Mouse (Mus musculus): ENCODE results near the gene Nectin1. TPM values are rescaled to one million over a fixed set of nuclear protein-coding genes. Genes with fewer than 3 reads are reported as not detected.

Nectin1 gene
- polyA plus RNA-seq, 2 experiments, result 1.1 to 1.2 TPM

GRCm38 (mm10) chr9:43825178-43825577 is 81.4 kb downstream of the Nectin1 start:
- TF ChIP-seq EP300 (IDR thresholded peaks at IDR 0.05; ENCODE audit: low read depth), result no peak
- H3K9me3 ChIP-seq (ENCODE audit: control insufficient read depth, low read length), result no peaks in the 10 kb centered on the region
- 39% methylated on average over 5 of the region's 5 CpGs for WGBS (ENCODE audit: insufficient replicate concordance)
- H3K27me3 ChIP-seq (ENCODE audit: control insufficient read depth, insufficient read depth, low read length), result no peaks in the 10 kb centered on the region
- no peak overlapping the region for H3K27ac ChIP-seq
- H3K4me1 ChIP-seq (replicated peaks; ENCODE audit: control insufficient read depth in 2 of 2, insufficient read depth in 2 of 2, low read length in 1 of 2), result peaks cover 0 to 2% of the 10 kb centered on the region in 2 experiments; a peak in 1 of 4 replicates
- no peaks in the 10 kb centered on the region for H3K36me3 ChIP-seq (replicated peaks; ENCODE audit: control insufficient read depth, insufficient read depth, low read depth)
- H3K4me2 ChIP-seq (ENCODE audit: low read depth), result no peak overlapping the region
- DNase-seq (ENCODE audit: low read depth in 3 of 3, low spot score in 3 of 3) (no peak), ATAC-seq (ENCODE audit: insufficient read depth) (no peak)
- H3K4me3 ChIP-seq (ENCODE audit: insufficient read depth in 1 of 2, low read depth in 2 of 2, low read length in 2 of 2), result no peak overlapping the region
- H3K9ac ChIP-seq (replicated peaks), result no peak overlapping the region

GRCm38 (mm10) chr9:43826558-43827253 is 82.9 kb downstream of the Nectin1 start:
- Histone ChIP-seq H3K27ac (no peak overlapping the region), H3K4me1 (replicated peaks; ENCODE audit: control insufficient read depth in 2 of 2, insufficient read depth in 2 of 2, low read length in 1 of 2) (peaks cover 0 to 2% of the 10 kb centered on the region in 2 experiments; a peak in 1 of 4 replicates), H3K4me2 (ENCODE audit: low read depth) (no peak overlapping the region), H3K9me3 (ENCODE audit: control insufficient read depth, low read length) (no peaks in the 10 kb centered on the region), H3K36me3 (replicated peaks; ENCODE audit: control insufficient read depth, insufficient read depth, low read depth) (no peaks in the 10 kb centered on the region), H3K27me3 (ENCODE audit: control insufficient read depth, insufficient read depth, low read length) (no peaks in the 10 kb centered on the region), H3K4me3 (ENCODE audit: insufficient read depth in 1 of 2, low read depth in 2 of 2, low read length in 2 of 2) (no peak overlapping the region), H3K9ac (replicated peaks) (no peak overlapping the region)
- ATAC-seq (ENCODE audit: insufficient read depth) (no peak), DNase-seq (ENCODE audit: low read depth in 3 of 3, low spot score in 3 of 3) (no peak)
- 61% methylated on average over 8 of the region's 8 CpGs for WGBS (ENCODE audit: insufficient replicate concordance)
- no peak for TF ChIP-seq CTCF (IDR thresholded peaks at IDR 0.05; ENCODE audit: low read depth)
- no peak for TF ChIP-seq EP300 (IDR thresholded peaks at IDR 0.05; ENCODE audit: low read depth)

GRCm38 (mm10) chr9:43827593-43827992 is 83.8 kb downstream of the Nectin1 start:
- H3K4me2 ChIP-seq (ENCODE audit: low read depth), result no peak overlapping the region
- peak; percentile 87 for TF ChIP-seq CTCF (IDR thresholded peaks at IDR 0.05; ENCODE audit: low read depth)
- TF ChIP-seq EP300 (IDR thresholded peaks at IDR 0.05; ENCODE audit: low read depth), result no peak
- H3K36me3 ChIP-seq (replicated peaks; ENCODE audit: control insufficient read depth, insufficient read depth, low read depth), result no peaks in the 10 kb centered on the region
- DNase-seq (ENCODE audit: low read depth in 3 of 3, low spot score in 3 of 3), result no peak
- 37% methylated on average over 5 of the region's 5 CpGs for WGBS (ENCODE audit: insufficient replicate concordance)
- no peaks in the 10 kb centered on the region for H3K9me3 ChIP-seq (ENCODE audit: control insufficient read depth, low read length)
- no peak for ATAC-seq (ENCODE audit: insufficient read depth)
- no peak overlapping the region for H3K27ac ChIP-seq
- H3K27me3 ChIP-seq (ENCODE audit: control insufficient read depth, insufficient read depth, low read length), result no peaks in the 10 kb centered on the region
- no peak overlapping the region for H3K9ac ChIP-seq (replicated peaks)
- H3K4me3 ChIP-seq (ENCODE audit: insufficient read depth in 1 of 2, low read depth in 2 of 2, low read length in 2 of 2), result no peak overlapping the region
- peaks cover 0 to 2% of the 10 kb centered on the region in 2 experiments; a peak in 1 of 4 replicates for H3K4me1 ChIP-seq (replicated peaks; ENCODE audit: control insufficient read depth in 2 of 2, insufficient read depth in 2 of 2, low read length in 1 of 2)

DNA sequence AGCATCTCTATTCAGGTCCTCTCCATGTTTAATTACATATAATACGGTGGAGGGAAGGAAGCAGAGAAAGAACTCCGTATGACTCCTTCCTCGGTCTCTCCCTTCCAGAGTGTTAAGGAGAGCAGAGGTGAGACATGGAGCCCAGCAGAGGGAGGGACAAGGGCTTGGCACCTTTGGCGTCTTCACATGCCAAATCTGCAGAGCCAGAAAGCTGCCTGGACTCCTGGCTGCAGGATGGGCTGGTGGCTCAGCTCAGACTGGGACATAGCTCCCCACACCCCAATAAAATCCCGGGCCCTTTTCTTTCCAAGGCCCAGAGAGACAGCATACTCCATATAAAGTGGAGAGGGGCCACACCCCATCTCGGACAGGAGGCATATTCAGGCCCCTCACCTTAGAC is 85.2 kb downstream of the Nectin1 start:
- no peak for TF ChIP-seq CTCF (IDR thresholded peaks at IDR 0.05; ENCODE audit: low read depth)
- no peak for TF ChIP-seq EP300 (IDR thresholded peaks at IDR 0.05; ENCODE audit: low read depth)
- no peaks in the 10 kb centered on the region; a peak in 1 of 4 replicates for H3K4me1 ChIP-seq (replicated peaks; ENCODE audit: control insufficient read depth in 2 of 2, insufficient read depth in 2 of 2, low read length in 1 of 2)
- ATAC-seq (ENCODE audit: insufficient read depth), result no peak
- no peak overlapping the region for H3K9ac ChIP-seq (replicated peaks)
- H3K27ac ChIP-seq, result no peak overlapping the region
- no peak overlapping the region for H3K4me3 ChIP-seq (ENCODE audit: insufficient read depth in 1 of 2, low read depth in 2 of 2, low read length in 2 of 2)
- WGBS (ENCODE audit: insufficient replicate concordance), result 49% methylated on average over 6 of the region's 6 CpGs
- H3K36me3 ChIP-seq (replicated peaks; ENCODE audit: control insufficient read depth, insufficient read depth, low read depth), result no peaks in the 10 kb centered on the region
- H3K4me2 ChIP-seq (ENCODE audit: low read depth), result no peak overlapping the region
- no peak for DNase-seq (ENCODE audit: low read depth in 3 of 3, low spot score in 3 of 3)
- no peaks in the 10 kb centered on the region for H3K9me3 ChIP-seq (ENCODE audit: control insufficient read depth, low read length)
- H3K27me3 ChIP-seq (ENCODE audit: control insufficient read depth, insufficient read depth, low read length), result no peaks in the 10 kb centered on the region

GRCm38 (mm10) chr9:43833232-43833631 is 89.4 kb downstream of the Nectin1 start:
- Histone ChIP-seq H3K27me3 (ENCODE audit: control insufficient read depth, insufficient read depth, low read length) (no peaks in the 10 kb centered on the region), H3K27ac (no peak overlapping the region), H3K4me1 (replicated peaks; ENCODE audit: control insufficient read depth in 2 of 2, insufficient read depth in 2 of 2, low read length in 1 of 2) (no peaks in the 10 kb centered on the region), H3K4me2 (ENCODE audit: low read depth) (no peak overlapping the region), H3K4me3 (ENCODE audit: insufficient read depth in 1 of 2, low read depth in 2 of 2, low read length in 2 of 2) (no peak overlapping the region), H3K9me3 (ENCODE audit: control insufficient read depth, low read length) (no peaks in the 10 kb centered on the region), H3K9ac (replicated peaks) (no peak overlapping the region), H3K36me3 (replicated peaks; ENCODE audit: control insufficient read depth, insufficient read depth, low read depth) (no peaks in the 10 kb centered on the region)
- no peak for ATAC-seq (ENCODE audit: insufficient read depth)
- 69% methylated on average over 8 of the region's 8 CpGs for WGBS (ENCODE audit: insufficient replicate concordance)
- no peak for DNase-seq (ENCODE audit: low read depth in 3 of 3, low spot score in 3 of 3)
- no peak for TF ChIP-seq EP300 (IDR thresholded peaks at IDR 0.05; ENCODE audit: low read depth)
- TF ChIP-seq CTCF (IDR thresholded peaks at IDR 0.05; ENCODE audit: low read depth), result no peak

Measured in liver, embryonic 14.5 days (tissue).